ENCODE assay signal across 28 mouse cellular contexts in genomic region chr11:101431327-101431726, GRCm38 (mm10). TPM values are rescaled to one million over a fixed set of nuclear protein-coding genes. Genes with fewer than 3 reads are reported as not detected.
"Had no signal": no experiment of that assay in that cellular context is flagged by ENCODE, and none has a peak within 500 bp of the region (broad histone marks: within the 10 kb centered on the region; RNA-seq: fewer than 3 reads in every experiment).

No protein-coding gene starts in this region.

- ATAC-seq: hindbrain, postnatal 0 days; intestine, embryonic 16.5 days; liver, embryonic 12.5 days had no signal

- H3K4me2 ChIP-seq: heart, embryonic 11.5 days; heart, embryonic 13.5 days; heart, embryonic 15.5 days; hindbrain, embryonic 13.5 days; hindbrain, embryonic 15.5 days; kidney, embryonic 15.5 days; limb, embryonic 13.5 days; limb, embryonic 15.5 days; liver, embryonic 12.5 days had no signal

- H3K27me3 ChIP-seq: heart, embryonic 13.5 days; heart, embryonic 15.5 days; hindbrain, embryonic 13.5 days; hindbrain, embryonic 15.5 days; kidney, embryonic 15.5 days; limb, embryonic 13.5 days; limb, embryonic 15.5 days; liver, embryonic 12.5 days had no signal

- DNase-seq: gastrocnemius, postnatal 14 days; gastrocnemius, postnatal 36 days; heart, adult 11 months; heart, adult 2 months; heart, postnatal 14 days; heart, postnatal 36 days; kidney, adult 11 months; kidney, adult 2 months; kidney, adult 9 months; kidney, postnatal 14 days; kidney, postnatal 36 days; layer of hippocampus, adult 9-11 months; layer of hippocampus, postnatal 36 days; left cerebral cortex, postnatal 4 days had no signal

- H3K9me3 ChIP-seq: heart, embryonic 13.5 days; heart, embryonic 15.5 days; hindbrain, embryonic 13.5 days; hindbrain, embryonic 15.5 days; kidney, embryonic 15.5 days; limb, embryonic 13.5 days; limb, embryonic 15.5 days; liver, embryonic 12.5 days had no signal

- H3K4me3 ChIP-seq: heart, adult 2 months; heart, embryonic 13.5 days; heart, embryonic 15.5 days; hindbrain, embryonic 13.5 days; hindbrain, embryonic 15.5 days; kidney, embryonic 15.5 days; limb, embryonic 13.5 days; limb, embryonic 15.5 days; liver, embryonic 12.5 days had no signal

- H3K27ac ChIP-seq: heart, adult 2 months; heart, embryonic 13.5 days; heart, embryonic 15.5 days; hindbrain, embryonic 13.5 days; hindbrain, embryonic 15.5 days; hindbrain, postnatal 0 days; kidney, embryonic 15.5 days; kidney, postnatal 0 days; limb, embryonic 13.5 days; limb, embryonic 15.5 days; liver, embryonic 12.5 days; liver, embryonic 14.5 days had no signal

- H3K9ac ChIP-seq: heart, embryonic 13.5 days; heart, embryonic 15.5 days; hindbrain, embryonic 13.5 days; hindbrain, embryonic 15.5 days; kidney, embryonic 15.5 days; limb, embryonic 13.5 days; limb, embryonic 15.5 days; liver, embryonic 12.5 days; liver, embryonic 14.5 days had no signal

RNA-seq across cellular contexts. Expression of gene Ptges3l, which starts 6.2 kb away (rescaled TPM):
- total RNA-seq: hematopoietic stem cell, adult 5-6 weeks had no signal

RNA-seq across cellular contexts. Expression of gene Gm27029, which starts 6.7 kb away (rescaled TPM):
- total RNA-seq: hematopoietic stem cell, adult 5-6 weeks had no signal
